Mouse (Mus musculus): ENCODE results near the gene Zfp184. TPM values are rescaled to one million over a fixed set of nuclear protein-coding genes. Genes with fewer than 3 reads are reported as not detected.
"Not testable (repeated sequence)": the region's sequence is repeated elsewhere in the genome, so short reads cannot be mapped to it uniquely, and the experiment has no call there.

Gene Zfp184
- polyA plus RNA-seq (2012; rRNA removed) (0.30 and 0.41 TPM in 2 replicates), polyA plus RNA-seq (2014; fragmentation: Nextera tagmentation; extraction: Ambion mirVana) (0.50 and 0.82 TPM in 2 replicates)

GRCm38 (mm10) chr13:21944926-21945740, at the start of gene Zfp184:
Zfp184 (plus strand) TSS chr13:21945094.
- peak within 1 kb of the TSS; percentile 68 for H3K9ac ChIP-seq (replicated peaks)
- H3K4me3 ChIP-seq (ENCODE audit: insufficient read depth in 1 of 2, low read depth in 2 of 2, low read length in 2 of 2): peak within 1 kb of the TSS; percentile 66 to 92
- ATAC-seq (ENCODE audit: insufficient read depth): peak; percentile 55

GRCm38 (mm10) chr13:21896549-21897244, 48.2 kb upstream of the Zfp184 start:
- DNase-seq (ENCODE audit: low read depth in 3 of 3, low spot score in 3 of 3) (no peak), ATAC-seq (ENCODE audit: insufficient read depth) (peak; percentile 78)
- WGBS (ENCODE audit: insufficient replicate concordance): 8% methylated on average over 24 of the region's 24 CpGs
- Histone ChIP-seq H3K4me3 (ENCODE audit: insufficient read depth in 1 of 2, low read depth in 2 of 2, low read length in 2 of 2) (peak overlapping the region; percentile 49 to 52), H3K4me2 (ENCODE audit: low read depth) (peak overlapping the region; percentile 67), H3K4me1 (replicated peaks; ENCODE audit: control insufficient read depth in 2 of 2, insufficient read depth in 2 of 2, low read length in 1 of 2) (no peaks in the 10 kb centered on the region), H3K36me3 (replicated peaks; ENCODE audit: control insufficient read depth, insufficient read depth, low read depth) (no peaks in the 10 kb centered on the region), H3K9ac (replicated peaks) (no peak overlapping the region), H3K9me3 (ENCODE audit: control insufficient read depth, low read length) (no peaks in the 10 kb centered on the region), H3K27ac (no peak overlapping the region), H3K27me3 (ENCODE audit: control insufficient read depth, insufficient read depth, low read length) (no peaks in the 10 kb centered on the region; the same call in 1 of the 2 replicates)
- no peak for TF ChIP-seq EP300 (IDR thresholded peaks at IDR 0.05; ENCODE audit: low read depth)
- TF ChIP-seq CTCF (IDR thresholded peaks at IDR 0.05; ENCODE audit: low read depth): no peak

More at GRCm38 (mm10) chr13:21944926-21945740, at the start of gene Zfp184:
- H3K4me1 ChIP-seq (replicated peaks; ENCODE audit: control insufficient read depth in 2 of 2, insufficient read depth in 2 of 2, low read length in 1 of 2): peaks cover 0 to 6% of the 10 kb centered on the region in 2 experiments; a peak in 2 of 4 replicates
- no peaks in the 10 kb centered on the region for H3K27me3 ChIP-seq (ENCODE audit: control insufficient read depth, insufficient read depth, low read length)
- no peak for TF ChIP-seq EP300 (IDR thresholded peaks at IDR 0.05; ENCODE audit: low read depth)
- TF ChIP-seq CTCF (IDR thresholded peaks at IDR 0.05; ENCODE audit: low read depth): 0 out of 2 replicates have a peak, but pooled peaks have one; percentile 30
- no peak within 1 kb of the TSS for H3K27ac ChIP-seq
- WGBS (ENCODE audit: insufficient replicate concordance): under 1% methylated on average over 50 of the region's 50 CpGs
- H3K36me3 ChIP-seq (replicated peaks; ENCODE audit: control insufficient read depth, insufficient read depth, low read depth): no peaks in the 10 kb centered on the region; the same call in 1 of the 2 replicates
- DNase-seq (ENCODE audit: low read depth in 3 of 3, low spot score in 3 of 3): peak; percentile 61 to 70 (median 67)
- peak within 1 kb of the TSS; percentile 81 for H3K4me2 ChIP-seq (ENCODE audit: low read depth)
- H3K9me3 ChIP-seq (ENCODE audit: control insufficient read depth, low read length): no peaks in the 10 kb centered on the region

- H3K9ac ChIP-seq (replicated peaks): no peak overlapping the region
- no peaks in the 10 kb centered on the region for H3K36me3 ChIP-seq (replicated peaks; ENCODE audit: control insufficient read depth, insufficient read depth, low read depth)
- no peaks in the 10 kb centered on the region for H3K9me3 ChIP-seq (ENCODE audit: control insufficient read depth, low read length)
- H3K4me1 ChIP-seq (replicated peaks; ENCODE audit: control insufficient read depth in 2 of 2, insufficient read depth in 2 of 2, low read length in 1 of 2): no peaks in the 10 kb centered on the region
- no peaks in the 10 kb centered on the region; the same call in 1 of the 2 replicates for H3K27me3 ChIP-seq (ENCODE audit: control insufficient read depth, insufficient read depth, low read length)
- H3K27ac ChIP-seq: no peak overlapping the region
- H3K4me3 ChIP-seq (ENCODE audit: insufficient read depth in 1 of 2, low read depth in 2 of 2, low read length in 2 of 2): peak overlapping the region; percentile 49 to 52
- TF ChIP-seq EP300 (IDR thresholded peaks at IDR 0.05; ENCODE audit: low read depth): no peak
- H3K4me2 ChIP-seq (ENCODE audit: low read depth): peak overlapping the region; percentile 67
- WGBS (ENCODE audit: insufficient replicate concordance): 3% methylated on average over 11 of the region's 11 CpGs
- ATAC-seq (ENCODE audit: insufficient read depth): peak; percentile 31; the same call in 1 of the 2 replicates
- no peak for DNase-seq (ENCODE audit: low read depth in 3 of 3, low spot score in 3 of 3)
Observed at GRCm38 (mm10) chr13:21897245-21897634, 47.7 kb upstream of the Zfp184 start.

- H3K27ac ChIP-seq; DNase-seq (ENCODE audit: low read depth in 3 of 3, low spot score in 3 of 3); H3K4me1 ChIP-seq (replicated peaks; ENCODE audit: control insufficient read depth in 2 of 2, insufficient read depth in 2 of 2, low read length in 1 of 2); H3K27me3 ChIP-seq (ENCODE audit: control insufficient read depth, insufficient read depth, low read length); H3K36me3 ChIP-seq (replicated peaks; ENCODE audit: control insufficient read depth, insufficient read depth, low read depth); ATAC-seq (ENCODE audit: insufficient read depth); H3K9me3 ChIP-seq (ENCODE audit: control insufficient read depth, low read length); H3K4me3 ChIP-seq (ENCODE audit: insufficient read depth in 1 of 2, low read depth in 2 of 2, low read length in 2 of 2); H3K9ac ChIP-seq (replicated peaks); H3K4me2 ChIP-seq (ENCODE audit: low read depth): not testable (repeated sequence)
- whole genome bisulfite sequencing (ENCODE audit: insufficient replicate concordance): 72% methylated on average over 9 of the region's 9 CpGs
Observed at GRCm38 (mm10) chr13:21900870-21901565, 43.9 kb upstream of the Zfp184 start.

Measured in liver, embryonic 14.5 days (tissue).